Mouse (Mus musculus) forebrain, embryonic 11.5 days (tissue): ENCODE results near the gene Ebpl. TPM values are rescaled to one million over a fixed set of nuclear protein-coding genes. Genes with fewer than 3 reads are reported as not detected.

Source experiments
- ATAC-seq: fragments of 200-750 bp; cut with Nextera tagmentation; replicated peaks from 2 replicates; pipeline ENCODE4 v1.8.0; 2017; ENCODE audit warnings: moderate TSS enrichment; ENCODE audit not compliant: low FRiP score
- DNase-seq: peaks from one replicate; pipeline ENCODE4 v3.0.0-alpha.2; 2017; ENCODE audit warnings: low spot score
- H3K27ac ChIP-seq: fragments of 300-500 bp; sonication (generic); 2 replicates; pipeline ENCODE4 v1.5.1; 2014; ENCODE audit warnings: low read depth, low read length
- H3K27me3 ChIP-seq: fragments of 300-500 bp; sonication (generic); 2 replicates; pipeline ENCODE4 v1.6.1; 2014; ENCODE audit warnings: mild to moderate bottlenecking, low read length, mixed read lengths; ENCODE audit not compliant: control insufficient read depth, insufficient read depth
- H3K36me3 ChIP-seq: fragments of 300-500 bp; sonication (generic); 2 replicates; pipeline ENCODE4 v1.6.1; 2014; ENCODE audit warnings: mild to moderate bottlenecking, low read length, moderate library complexity, mixed read lengths; ENCODE audit not compliant: control insufficient read depth, insufficient read depth
- H3K4me1 ChIP-seq: fragments of 300-500 bp; sonication (generic); replicated peaks from 2 replicates; pipeline ENCODE4 v1.6.1; 2014; ENCODE audit warnings: low read length, mixed read lengths; ENCODE audit not compliant: control insufficient read depth, insufficient read depth
- H3K4me2 ChIP-seq: fragments of 300-500 bp; sonication (generic); 2 replicates; pipeline ENCODE4 v1.6.1; 2014; ENCODE audit warnings: low read depth, mild to moderate bottlenecking, low read length, moderate library complexity, mixed read lengths; ENCODE audit not compliant: severe bottlenecking
- H3K4me3 ChIP-seq: fragments of 300-500 bp; sonication (generic); 2 replicates; pipeline ENCODE4 v1.5.1; 2014; ENCODE audit warnings: low read depth, low read length
- H3K9ac ChIP-seq: fragments of 300-500 bp; sonication (generic); 2 replicates; pipeline ENCODE4 v1.6.1; 2014; ENCODE audit warnings: low read length
- H3K9me3 ChIP-seq: fragments of 300-500 bp; sonication (generic); 2 replicates; pipeline ENCODE4 v1.6.1; 2016; ENCODE audit warnings: low read length, mixed read lengths; ENCODE audit not compliant: control insufficient read depth
- WGBS: fragments of 180-500 bp; shearing (Covaris S2); extraction: QIAGEN DNeasy Blood & Tissue Kit; methylation state at CpG from one replicate; pipeline ENCODE4 v1.1.7; 2014; 5-methylcytosine and 5-hydroxymethylcytosine counted together
- polyA plus RNA-seq: library from polyadenylated mRNA; unstranded; fragments of >200 nt; fragmentation: Nextera tagmentation; extraction: Ambion mirVana; gene quantifications from 2 replicates; pipeline ENCODE4 v1.2.1, GENCODE M21; 2014

Ebpl gene
- polyA plus RNA-seq: 9.2 and 9.4 TPM in 2 replicates

DNA sequence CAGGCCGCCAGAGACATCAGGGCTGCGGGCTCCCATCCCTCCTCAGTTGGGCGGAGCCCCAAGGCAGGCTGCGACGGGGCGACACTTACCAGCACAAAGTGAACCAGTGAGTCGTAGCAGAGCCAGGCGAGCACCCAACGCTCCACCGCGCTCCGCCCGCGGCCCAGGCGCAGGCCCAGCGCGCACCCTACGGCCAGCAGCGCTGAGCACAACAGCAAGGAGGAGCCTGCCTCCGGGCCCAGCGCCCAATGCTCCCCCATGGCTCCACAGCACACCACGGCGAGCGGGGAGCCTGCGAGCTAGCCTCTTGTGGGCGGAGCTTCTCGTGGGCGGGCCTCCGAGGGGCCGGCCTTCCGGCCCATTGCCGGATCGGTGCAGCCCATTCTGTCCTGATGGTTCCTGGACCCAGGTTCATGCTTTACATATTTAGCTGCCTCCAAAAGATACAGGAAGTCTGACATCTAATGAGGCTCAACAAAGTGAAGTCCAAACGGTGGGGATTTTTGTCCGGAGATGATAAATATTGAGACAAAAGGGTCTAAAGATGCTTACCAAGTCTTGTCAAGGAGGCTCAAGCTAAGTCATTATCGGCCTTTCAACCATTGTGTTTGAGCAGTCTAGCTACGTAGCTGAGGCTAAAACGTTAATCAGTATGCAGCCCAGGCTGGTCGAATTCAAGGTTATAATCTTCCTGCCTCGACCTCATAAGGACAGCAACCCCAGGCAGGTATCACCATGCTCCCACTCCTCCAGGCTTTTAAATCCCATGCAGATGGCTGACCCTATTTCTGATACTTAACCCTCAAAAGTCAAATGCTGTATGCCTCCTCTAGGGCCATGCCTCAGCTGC, at the start of gene Ebpl:
Ebpl (minus strand) TSS at position 309 of the 850 bp plus-strand sequence.
- Histone ChIP-seq H3K9ac (peak within 1 kb of the TSS; percentile 81), H3K4me1 (0 out of 2 replicates have a peak, but pooled peaks cover 2% of the 10 kb centered on the region), H3K4me2 (peak within 1 kb of the TSS; percentile 64), H3K27me3 (no peaks in the 10 kb centered on the region), H3K9me3 (no peaks in the 10 kb centered on the region), H3K27ac (peak within 1 kb of the TSS; percentile 60), H3K4me3 (peak within 1 kb of the TSS; percentile 62), H3K36me3 (no peaks in the 10 kb centered on the region)
- ATAC-seq (peak; percentile 96), DNase-seq (peak; percentile 91)
- under 1% methylated on average over 40 of the region's 40 CpGs for WGBS

DNA sequence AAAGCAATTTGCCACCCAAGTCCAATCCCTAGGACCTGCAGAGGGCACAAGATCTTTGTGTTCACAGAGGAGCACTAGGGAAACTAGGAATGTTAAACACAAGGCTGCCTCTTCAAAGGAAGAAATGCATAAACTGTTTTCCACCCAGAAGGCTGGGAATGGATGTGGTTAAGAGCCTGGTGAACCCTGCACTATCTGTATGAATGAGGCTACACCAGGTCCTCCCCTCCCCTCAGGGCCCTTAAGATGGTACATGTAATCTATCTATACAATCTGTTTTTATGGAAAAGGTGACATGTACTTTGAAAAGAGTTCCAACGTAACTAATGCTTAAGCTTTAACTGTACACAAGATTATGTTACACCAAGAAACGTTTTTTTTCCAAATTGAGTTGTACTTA, 49.8 kb upstream of the Ebpl start:
- Histone ChIP-seq H3K9me3 (no peaks in the 10 kb centered on the region), H3K4me3 (no peak overlapping the region), H3K9ac (no peak overlapping the region), H3K4me2 (no peak overlapping the region), H3K36me3 (no peaks in the 10 kb centered on the region), H3K4me1 (no peaks in the 10 kb centered on the region), H3K27me3 (no peaks in the 10 kb centered on the region), H3K27ac (no peak overlapping the region)
- DNase-seq (no peak), ATAC-seq (no peak)
- 75% methylated on average over 2 of the region's 2 CpGs for WGBS

DNA sequence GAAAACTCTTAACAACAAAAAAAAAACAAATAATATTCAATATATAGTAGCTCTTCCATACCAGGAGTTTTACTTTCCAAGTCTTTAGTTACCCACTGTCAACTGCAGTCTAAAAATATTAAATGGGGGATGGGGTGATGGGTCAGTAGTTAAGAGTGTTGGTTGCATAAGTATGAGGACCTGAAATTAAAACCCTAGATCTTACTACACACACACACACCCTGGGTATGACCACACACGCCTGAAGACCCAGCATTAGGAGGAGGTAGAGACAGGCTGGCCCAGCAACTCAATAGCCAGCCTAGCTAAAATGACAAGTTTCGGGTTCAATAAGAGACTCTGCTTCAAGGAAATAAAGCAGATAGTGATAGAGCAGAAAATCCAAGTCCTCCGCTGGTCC, 46.8 kb upstream of the Ebpl start:
- Histone ChIP-seq H3K4me2 (no peak overlapping the region), H3K27ac (no peak overlapping the region), H3K4me1 (no peaks in the 10 kb centered on the region), H3K9me3 (no peaks in the 10 kb centered on the region), H3K4me3 (no peak overlapping the region), H3K27me3 (no peaks in the 10 kb centered on the region), H3K9ac (no peak overlapping the region), H3K36me3 (no peaks in the 10 kb centered on the region; the same call in 1 of the 2 replicates)
- ATAC-seq: no peak
- DNase-seq: no peak
- WGBS: 98% methylated on average over 3 of the region's 3 CpGs

DNA sequence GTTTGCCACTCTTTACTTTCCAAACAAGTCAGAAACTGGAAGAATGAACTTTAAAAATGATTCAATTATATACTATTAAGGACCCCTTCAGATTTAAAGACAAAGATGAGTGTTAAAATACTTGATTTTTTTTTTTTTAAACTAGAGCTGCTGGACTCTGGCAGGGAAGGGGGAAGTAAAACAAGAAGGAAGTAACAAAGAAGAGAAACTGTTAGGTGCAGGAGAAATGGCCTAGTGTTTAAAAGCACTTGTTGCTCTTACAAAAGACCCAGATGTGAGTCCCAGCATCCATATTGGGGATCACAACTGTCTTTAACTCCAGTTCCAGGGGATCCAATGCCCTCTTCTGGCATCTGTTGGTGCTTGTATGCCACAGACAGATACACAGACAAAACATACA, 45.5 kb upstream of the Ebpl start:
- no peaks in the 10 kb centered on the region; the same call in 1 of the 2 replicates for H3K36me3 ChIP-seq
- no peaks in the 10 kb centered on the region for H3K27me3 ChIP-seq
- no peak overlapping the region for H3K4me2 ChIP-seq
- DNase-seq (no peak), ATAC-seq (no peak)
- H3K4me1 ChIP-seq: no peaks in the 10 kb centered on the region
- no peaks in the 10 kb centered on the region for H3K9me3 ChIP-seq
- no peak overlapping the region for H3K27ac ChIP-seq
- H3K4me3 ChIP-seq: no peak overlapping the region
- H3K9ac ChIP-seq: no peak overlapping the region

DNA sequence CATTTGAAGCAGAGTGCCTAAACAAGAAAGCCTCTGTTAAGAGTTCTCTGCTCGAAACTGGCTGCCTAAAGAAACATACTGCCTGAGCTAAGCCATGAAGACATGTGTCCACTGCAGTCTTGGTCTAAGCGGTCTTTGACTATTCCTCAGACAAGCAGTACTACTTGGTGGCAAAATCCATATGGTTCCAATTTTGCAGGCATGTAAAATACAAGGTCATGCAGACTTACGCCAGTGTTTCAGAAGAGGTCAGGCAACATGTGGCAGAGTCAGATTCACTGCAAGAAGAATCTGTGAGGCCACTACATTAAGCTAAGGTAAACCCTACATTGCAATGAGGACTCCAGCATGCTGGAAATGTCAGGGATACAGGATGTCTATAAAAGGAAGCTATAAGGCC, 44.7 kb upstream of the Ebpl start:
- H3K4me2 ChIP-seq: no peak overlapping the region
- H3K27me3 ChIP-seq: no peaks in the 10 kb centered on the region
- ATAC-seq (no peak), DNase-seq (no peak)
- no peaks in the 10 kb centered on the region for H3K4me1 ChIP-seq
- no peak overlapping the region for H3K27ac ChIP-seq
- H3K36me3 ChIP-seq: no peaks in the 10 kb centered on the region; the same call in 1 of the 2 replicates
- no peak overlapping the region for H3K9ac ChIP-seq
- H3K4me3 ChIP-seq: no peak overlapping the region
- H3K9me3 ChIP-seq: no peaks in the 10 kb centered on the region
- 83% methylated on average over 3 of the region's 3 CpGs for WGBS

DNA sequence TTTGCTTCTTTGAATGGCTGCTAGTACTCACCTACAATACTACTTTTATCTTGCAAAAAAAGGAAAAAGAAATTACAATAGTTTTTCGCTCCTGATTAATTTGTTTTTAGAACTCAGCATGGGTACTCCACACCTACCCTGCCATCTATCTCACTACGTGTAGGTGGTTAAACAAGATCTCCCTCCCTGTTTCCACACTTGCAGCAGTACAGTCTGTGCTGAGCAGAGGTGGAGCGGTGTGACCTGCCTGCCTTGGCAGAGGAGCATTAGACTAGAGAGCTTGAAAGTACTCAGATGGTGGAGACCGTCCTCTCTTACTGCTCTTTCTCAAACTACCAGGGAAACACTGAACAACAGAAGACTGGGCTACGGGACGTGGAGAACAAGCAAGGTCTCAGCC, 34.5 kb upstream of the Ebpl start:
- H3K4me2 ChIP-seq: no peak overlapping the region
- ATAC-seq (no peak), DNase-seq (no peak)
- no peaks in the 10 kb centered on the region for H3K9me3 ChIP-seq
- H3K36me3 ChIP-seq: no peaks in the 10 kb centered on the region; the same call in 1 of the 2 replicates
- H3K9ac ChIP-seq: no peak overlapping the region
- H3K4me3 ChIP-seq: no peak overlapping the region
- 88% methylated on average over 6 of the region's 6 CpGs for WGBS
- H3K4me1 ChIP-seq: no peaks in the 10 kb centered on the region
- H3K27ac ChIP-seq: no peak overlapping the region
- H3K27me3 ChIP-seq: no peaks in the 10 kb centered on the region

DNA sequence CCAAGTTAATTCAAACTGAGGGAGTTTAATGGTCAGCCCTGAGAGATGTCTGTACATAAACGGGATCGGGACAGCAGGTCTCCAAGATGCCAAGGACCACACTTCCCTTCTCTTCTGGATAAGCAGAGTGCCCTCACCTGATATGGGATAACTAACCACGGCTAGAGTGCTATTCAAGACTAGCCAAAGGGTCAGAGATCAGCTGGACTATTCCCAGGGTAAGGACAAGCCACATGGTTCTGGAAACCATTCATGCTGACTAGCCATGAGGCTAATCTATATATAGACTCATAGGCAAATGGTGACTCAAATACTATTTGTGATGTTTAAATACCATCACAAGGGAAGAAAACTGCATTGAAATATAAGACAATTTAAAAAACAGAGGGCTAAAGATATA, 30.3 kb upstream of the Ebpl start:
- 88% methylated on average over 3 of the region's 3 CpGs for WGBS
- no peak overlapping the region for H3K27ac ChIP-seq
- no peak overlapping the region for H3K4me3 ChIP-seq
- no peaks in the 10 kb centered on the region for H3K9me3 ChIP-seq
- no peaks in the 10 kb centered on the region; the same call in 1 of the 2 replicates for H3K36me3 ChIP-seq
- no peaks in the 10 kb centered on the region for H3K4me1 ChIP-seq
- H3K4me2 ChIP-seq: no peak overlapping the region
- H3K27me3 ChIP-seq: no peaks in the 10 kb centered on the region
- ATAC-seq (no peak), DNase-seq (no peak)
- H3K9ac ChIP-seq: no peak overlapping the region

DNA sequence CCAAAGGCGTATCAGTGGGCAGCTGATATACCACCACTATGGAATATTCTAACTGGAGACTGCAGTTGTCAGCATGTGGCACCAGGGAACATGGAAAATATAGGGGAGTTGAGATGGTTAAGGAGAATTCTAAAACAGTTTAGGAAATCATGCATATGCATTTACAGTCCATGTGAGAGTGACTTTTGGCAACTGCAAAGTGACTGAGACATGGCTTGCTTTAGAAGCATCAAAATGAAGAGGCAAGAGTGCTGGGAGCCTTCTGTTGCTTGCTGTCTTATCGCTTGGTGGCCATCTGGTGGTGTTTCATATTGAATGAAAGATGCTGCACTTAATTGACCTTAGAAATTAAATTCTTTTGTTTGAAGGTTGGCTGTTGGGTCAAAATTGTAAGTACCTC, 7.1 kb upstream of the Ebpl start:
- no peaks in the 10 kb centered on the region for H3K4me1 ChIP-seq
- DNase-seq: no peak
- H3K27me3 ChIP-seq: no peaks in the 10 kb centered on the region
- no peak overlapping the region for H3K27ac ChIP-seq
- H3K9ac ChIP-seq: no peak overlapping the region
- no peaks in the 10 kb centered on the region for H3K9me3 ChIP-seq
- ATAC-seq: no peak
- no peak overlapping the region for H3K4me3 ChIP-seq
- H3K36me3 ChIP-seq: no peaks in the 10 kb centered on the region; the same call in 1 of the 2 replicates
- H3K4me2 ChIP-seq: no peak overlapping the region
- 93% methylated on average over 2 of the region's 2 CpGs for WGBS

DNA sequence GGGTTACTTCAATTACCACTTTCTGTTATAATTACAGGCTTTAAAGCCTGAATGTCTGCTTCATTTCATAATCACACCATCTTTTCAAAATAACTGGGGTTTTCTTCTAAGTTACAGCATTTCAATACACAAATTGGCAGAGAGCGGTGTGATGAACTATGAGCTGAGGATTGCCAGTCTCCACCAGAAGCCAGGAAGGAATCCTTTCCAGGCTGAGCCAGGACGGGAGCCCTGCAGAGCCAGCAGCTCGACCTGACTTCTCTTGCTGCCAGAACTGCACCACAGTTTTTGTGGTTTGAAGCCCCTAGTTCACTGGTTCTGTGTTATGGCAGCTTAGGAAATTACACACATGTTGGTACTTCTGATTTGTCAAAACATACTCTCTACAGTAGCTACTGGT, 4.4 kb upstream of the Ebpl start:
- H3K27ac ChIP-seq: no peak overlapping the region
- H3K4me3 ChIP-seq: no peak overlapping the region
- DNase-seq: no peak
- ATAC-seq: no peak
- WGBS: 80% methylated on average over 3 of the region's 3 CpGs
- no peaks in the 10 kb centered on the region for H3K36me3 ChIP-seq
- no peaks in the 10 kb centered on the region for H3K9me3 ChIP-seq
- no peak overlapping the region for H3K9ac ChIP-seq
- no peak overlapping the region for H3K4me2 ChIP-seq
- 0 out of 2 replicates have a peak, but pooled peaks cover 2% of the 10 kb centered on the region for H3K4me1 ChIP-seq
- H3K27me3 ChIP-seq: no peaks in the 10 kb centered on the region
